Mouse (Mus musculus): ENCODE results near the gene Stoml3. TPM values are rescaled to one million over a fixed set of nuclear protein-coding genes. Genes with fewer than 3 reads are reported as not detected.

Stoml3 gene
- polyA plus RNA-seq (2014; fragmentation: Illumina TruSeq; extraction: RNeasy Lipid Tissue Mini Kit (QIAGEN cat#74804); ENCODE audit: low read depth, low replicate concordance), result 1.4 TPM

DNA sequence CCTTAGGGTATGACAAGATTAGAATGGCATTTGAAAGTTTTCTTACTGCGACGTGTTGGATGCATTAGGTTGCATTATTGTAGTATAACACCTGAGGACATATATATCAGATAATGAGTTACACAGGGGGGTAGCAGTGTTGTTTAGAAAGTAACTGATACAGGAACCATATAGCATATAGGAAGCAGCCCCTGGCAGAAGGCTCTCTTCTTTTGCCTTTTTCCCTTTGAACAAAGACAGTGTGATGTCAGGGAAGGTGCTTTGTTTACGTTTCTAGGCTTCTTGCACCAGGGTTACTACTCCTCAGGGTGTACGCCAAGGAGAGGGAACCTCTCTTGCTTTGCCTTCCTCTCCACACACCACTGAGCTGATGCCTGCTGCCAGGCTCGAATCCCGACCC, at the start of gene Stoml3:
TSS of gene Stoml3 (plus strand) at position 301 of the 400 bp plus-strand sequence.

DNA sequence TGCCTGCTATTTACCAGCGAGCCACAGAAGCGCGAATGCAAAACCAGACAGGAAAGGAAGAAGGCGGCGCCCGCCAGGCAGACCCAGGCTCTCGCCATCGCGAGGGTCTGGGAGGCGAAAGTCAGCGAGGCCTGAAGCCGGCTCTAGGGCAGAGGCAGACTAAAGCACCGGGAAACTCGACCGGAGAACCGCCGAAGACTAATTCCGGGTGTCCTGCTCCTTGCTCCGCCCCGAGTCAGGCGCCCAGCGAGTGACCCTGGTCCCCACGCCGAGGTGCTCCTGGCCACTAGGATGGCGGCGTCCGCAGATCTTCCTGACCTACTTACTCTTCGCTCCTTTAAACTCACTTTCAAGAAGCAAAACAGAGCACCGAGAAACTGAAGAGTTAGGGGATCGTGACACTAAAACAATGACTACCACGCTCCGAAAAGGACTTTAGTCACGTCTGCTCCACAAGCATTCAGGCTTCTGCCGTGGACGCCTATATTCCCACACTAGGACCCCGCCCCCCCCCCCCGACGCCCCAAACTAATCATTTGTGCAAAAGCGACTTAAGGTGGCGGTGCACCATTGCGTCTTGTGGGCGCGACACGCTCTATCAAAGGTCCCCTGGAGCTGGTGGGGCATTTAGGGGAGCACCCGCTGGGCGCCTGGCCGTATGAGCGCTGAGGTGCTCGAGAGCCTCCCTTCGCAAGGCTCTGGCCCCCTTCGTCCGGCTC, 25.2 kb upstream of the Stoml3 start, which contains the start of the genes Nhlrc3 and Proser1:
TSS of gene Nhlrc3 (minus strand) at position 287 of the 719 bp plus-strand sequence.
TSS of gene Proser1 (plus strand) at position 621 of the 719 bp plus-strand sequence.

Other genes with a start within 250 kb of the Stoml3 start
- gene Nhlrc3, start 25.3 kb upstream of the Stoml3 start, polyA plus RNA-seq (2014; fragmentation: Illumina TruSeq; extraction: RNeasy Lipid Tissue Mini Kit (QIAGEN cat#74804); ENCODE audit: low read depth, low replicate concordance), result 11.6 TPM
- gene Proser1, start 25.0 kb upstream of the Stoml3 start, polyA plus RNA-seq (2014; fragmentation: Illumina TruSeq; extraction: RNeasy Lipid Tissue Mini Kit (QIAGEN cat#74804); ENCODE audit: low read depth, low replicate concordance), result 12.5 TPM
- 2.2 TPM for gene Frem2, start 168.7 kb downstream of the Stoml3 start, polyA plus RNA-seq (2014; fragmentation: Illumina TruSeq; extraction: RNeasy Lipid Tissue Mini Kit (QIAGEN cat#74804); ENCODE audit: low read depth, low replicate concordance)